Mouse (Mus musculus) brain, adult 2 months (tissue): ENCODE data around the gene Mtmr10.

Experiments
- DNase-seq: peaks from one replicate; pipeline ENCODE4 v3.0.0; 2011; ENCODE audit warnings: low read depth, low spot score

Gene Mtmr10

DNA sequence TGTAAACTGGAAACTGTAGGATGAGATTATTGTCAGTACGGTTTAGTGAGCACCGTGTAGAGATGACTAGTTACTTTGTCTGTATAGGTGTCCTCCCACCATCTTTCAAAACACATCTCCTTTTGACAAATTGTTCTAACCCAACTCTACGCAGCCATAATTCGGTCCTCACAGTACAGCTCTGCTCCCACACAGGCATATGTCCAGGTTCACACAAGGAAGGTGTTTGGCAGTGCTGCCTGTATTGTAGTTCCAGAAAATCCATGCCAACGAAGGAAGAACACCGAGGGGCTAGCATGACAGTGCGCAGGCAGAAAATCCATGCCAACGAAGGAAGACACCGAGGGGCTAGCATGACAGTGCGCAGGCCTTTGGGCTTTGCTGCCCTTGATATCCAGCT, 4.3 kb downstream of the Mtmr10 start:
- DNase-seq: peak; percentile 78

DNA sequence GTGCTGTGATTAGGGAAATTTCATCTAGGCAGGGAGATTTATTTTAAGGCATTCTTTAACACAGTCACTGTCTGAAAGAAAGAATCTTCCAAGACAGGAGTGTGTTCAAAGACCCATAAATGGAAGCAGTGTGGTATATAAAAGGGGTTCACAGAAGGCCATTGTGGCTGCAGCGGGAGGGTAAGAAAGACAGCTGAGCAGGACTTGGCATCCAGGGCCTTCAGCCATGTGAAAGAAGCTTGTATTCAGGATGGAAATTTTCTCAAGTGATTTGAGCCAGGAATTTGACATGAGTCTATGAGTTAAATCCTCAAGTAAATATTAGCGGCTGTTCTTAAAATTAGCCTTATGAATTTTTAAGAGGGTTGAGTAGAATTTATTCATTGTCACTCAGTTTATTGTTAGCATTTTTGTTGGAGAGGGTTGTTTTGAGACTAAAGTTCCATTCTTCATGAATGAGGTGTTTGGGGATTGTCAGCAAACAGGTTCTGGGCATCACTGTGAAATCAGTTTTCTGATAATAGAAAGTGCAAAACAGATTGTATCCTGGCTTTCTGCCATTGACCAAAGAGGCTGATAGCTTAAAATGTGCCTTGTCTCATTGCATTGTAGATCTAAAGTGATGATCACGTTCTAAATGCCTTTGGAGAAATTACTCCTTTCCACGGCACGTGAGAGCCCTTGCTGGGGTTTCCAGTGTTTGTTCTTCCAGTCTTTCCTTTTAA, 9.0 kb downstream of the Mtmr10 start:
- peak; percentile 74 for DNase-seq

DNA sequence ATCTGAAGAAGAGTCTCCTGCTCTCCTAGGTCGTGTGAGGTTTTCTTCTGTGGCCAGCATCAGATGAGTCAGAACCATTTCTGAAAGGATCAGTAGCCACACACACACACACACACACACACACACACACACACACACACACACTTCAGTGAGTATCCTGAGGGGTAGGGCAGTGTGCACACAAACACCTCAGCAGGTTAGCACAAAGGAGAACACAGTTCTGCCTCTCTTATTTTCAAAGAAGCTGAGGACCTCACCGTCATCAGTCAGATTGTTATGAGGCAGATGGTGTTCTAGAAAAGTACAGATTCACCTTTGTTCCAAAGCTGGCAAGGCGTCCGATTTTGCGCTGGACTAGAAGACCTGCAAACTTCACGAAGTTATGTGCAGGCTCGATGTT, 22.8 kb downstream of the Mtmr10 start:
- no peak for DNase-seq

DNA sequence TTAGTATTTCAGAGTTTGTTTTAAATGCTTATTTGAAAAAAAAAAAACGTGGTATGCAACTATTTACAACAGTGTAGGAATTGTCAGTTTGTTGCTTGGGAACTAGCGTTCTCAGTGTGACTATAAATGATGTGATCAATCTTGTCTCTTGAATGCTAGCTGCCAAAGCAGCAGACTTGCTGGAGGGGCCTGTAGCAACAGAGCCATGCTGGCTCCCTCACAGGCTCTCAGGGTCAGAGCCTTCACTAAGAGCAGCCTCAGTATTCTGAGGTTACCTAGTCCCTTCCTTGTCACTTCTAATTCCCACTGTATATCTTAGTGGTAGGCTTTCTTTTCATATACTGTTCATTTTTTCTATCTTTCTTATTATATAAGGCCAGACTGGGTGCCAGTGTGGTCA, 23.3 kb downstream of the Mtmr10 start:
- no peak for DNase-seq

DNA sequence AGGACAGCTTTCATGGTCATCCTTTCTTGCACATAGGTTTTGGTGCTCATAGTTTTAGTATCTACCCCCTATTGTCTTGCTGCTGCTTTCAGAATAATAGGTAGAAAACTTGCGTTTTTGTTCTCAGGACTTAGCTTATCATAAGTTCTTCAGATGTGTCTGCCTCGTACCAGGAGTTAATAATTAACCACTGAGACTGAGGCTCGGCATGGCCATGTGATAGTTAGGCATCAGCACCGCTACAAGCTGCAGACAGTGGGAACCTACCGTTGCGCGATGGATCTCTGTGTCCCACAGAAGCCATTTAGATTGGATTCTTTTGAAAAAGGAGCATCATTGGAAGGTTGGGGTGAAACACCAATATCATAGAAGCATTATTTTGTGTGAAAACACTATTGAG, 25.4 kb downstream of the Mtmr10 start:
- no peak for DNase-seq

DNA sequence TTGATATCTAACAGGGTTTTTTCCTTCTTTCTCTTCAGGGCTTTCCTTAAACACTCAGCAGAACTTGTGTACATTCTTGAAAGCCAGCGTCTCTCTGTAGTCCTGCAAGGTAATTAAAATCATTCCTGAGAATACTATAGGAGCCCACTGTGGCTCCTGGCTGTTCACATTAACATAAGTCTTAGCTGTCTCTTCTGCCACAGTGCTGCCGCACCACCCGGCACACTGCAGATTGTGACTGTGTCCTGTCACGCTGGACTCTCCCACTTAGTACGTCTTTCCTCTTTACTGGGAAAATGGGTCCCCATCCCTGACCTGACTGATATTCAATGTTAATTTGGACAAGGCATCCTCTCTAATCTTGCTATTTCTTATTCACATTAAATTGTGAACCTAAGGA, 33.7 kb downstream of the Mtmr10 start:
- no peak for DNase-seq

DNA sequence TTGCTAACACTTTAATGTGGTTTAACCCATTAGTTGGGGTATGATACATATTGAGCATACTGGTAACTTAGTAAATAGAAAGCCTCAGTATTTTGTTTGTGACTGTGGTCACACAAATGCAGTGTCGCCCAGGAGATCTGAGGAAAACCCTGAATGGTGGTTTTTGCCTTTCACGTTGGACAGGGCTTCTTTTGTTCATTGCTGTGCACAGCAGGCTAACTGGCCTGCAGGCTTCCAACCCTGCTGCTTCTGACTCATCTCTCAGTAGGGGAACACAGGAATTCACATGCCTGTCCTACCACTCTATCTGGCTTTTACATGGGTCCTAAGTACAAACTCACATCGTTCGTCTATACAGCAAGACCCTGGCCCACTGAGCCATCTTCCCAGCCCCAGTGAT, 34.2 kb downstream of the Mtmr10 start:
- DNase-seq: peak; percentile 63

DNA sequence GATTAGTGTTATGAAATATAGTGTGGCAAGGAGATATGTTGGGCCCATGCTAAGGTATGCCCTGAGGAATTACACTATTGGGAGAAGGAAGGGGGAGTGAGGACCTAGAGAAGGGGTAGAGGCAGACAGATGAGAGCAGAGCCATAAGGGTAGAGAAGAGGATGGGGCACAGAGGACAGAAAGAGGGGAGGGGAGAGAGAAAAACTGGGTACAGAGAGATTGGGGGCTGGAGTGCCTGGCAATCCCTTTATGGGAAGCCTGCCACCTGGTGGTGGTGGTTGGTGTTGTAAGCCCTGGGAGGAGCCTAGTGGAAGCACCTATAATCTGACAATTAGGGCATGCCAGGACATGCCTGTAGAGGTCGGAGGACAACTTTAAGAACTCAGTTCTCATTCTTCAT, 39.4 kb downstream of the Mtmr10 start:
- DNase-seq: peak; percentile 80

DNA sequence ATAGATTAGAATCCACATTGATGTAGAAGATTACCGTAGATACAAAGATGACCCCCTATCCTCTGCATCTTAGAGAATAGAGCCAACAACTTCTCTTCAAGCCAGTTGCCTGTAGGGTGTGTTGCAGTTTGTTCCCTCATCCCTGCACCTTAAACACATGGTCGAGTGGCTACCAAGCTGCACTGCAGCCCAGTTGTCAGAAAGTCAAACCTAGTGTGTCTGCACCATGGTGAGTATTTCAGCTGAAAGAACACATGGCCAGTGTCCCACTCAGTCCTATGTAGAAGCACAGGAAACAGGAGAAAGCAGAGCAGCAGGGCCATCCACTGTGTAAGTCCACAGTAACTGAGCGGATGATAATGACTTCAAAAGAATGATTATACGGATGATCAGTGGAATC, 40.0 kb downstream of the Mtmr10 start:
- no peak for DNase-seq

DNA sequence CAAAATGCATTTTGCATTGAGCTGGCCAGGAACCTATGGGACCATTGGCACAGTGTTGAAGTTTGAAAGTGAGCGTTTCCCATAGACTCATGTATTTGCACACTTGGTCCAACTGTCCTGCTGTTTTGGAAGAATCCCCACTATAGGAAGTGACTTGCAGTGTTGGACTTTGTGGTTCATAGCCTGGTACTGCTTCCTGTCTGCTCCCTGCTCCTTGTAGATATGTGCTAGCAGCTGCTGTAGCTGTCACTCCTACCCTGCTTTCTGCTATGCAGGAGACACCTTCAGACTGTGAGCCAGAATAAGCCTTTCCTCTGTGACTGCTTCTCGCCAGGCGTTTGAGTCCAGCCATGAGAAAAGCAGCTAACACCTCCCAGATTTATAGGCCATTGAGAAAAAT, 43.9 kb downstream of the Mtmr10 start:
- no peak for DNase-seq

DNA sequence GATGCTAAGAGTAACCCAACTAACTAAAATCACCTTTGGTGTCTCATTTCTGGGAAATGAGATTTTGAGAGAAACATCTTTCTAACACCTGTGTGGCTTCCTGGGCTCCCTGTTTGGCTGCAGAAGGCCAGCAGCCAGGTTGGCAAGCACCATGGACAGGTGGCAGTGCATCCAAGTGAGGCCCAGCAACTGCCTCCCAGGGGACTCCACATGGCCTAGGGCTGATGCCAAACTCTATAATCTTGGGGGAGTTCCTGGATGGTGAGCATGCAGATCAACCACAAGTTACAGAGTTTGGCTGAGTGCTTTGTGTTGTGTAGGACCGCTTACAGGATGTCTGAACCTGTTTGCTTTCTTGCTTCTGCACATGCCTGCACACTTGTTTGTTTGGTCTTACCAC, 45.2 kb downstream of the Mtmr10 start:
- DNase-seq: peak; percentile 37

DNA sequence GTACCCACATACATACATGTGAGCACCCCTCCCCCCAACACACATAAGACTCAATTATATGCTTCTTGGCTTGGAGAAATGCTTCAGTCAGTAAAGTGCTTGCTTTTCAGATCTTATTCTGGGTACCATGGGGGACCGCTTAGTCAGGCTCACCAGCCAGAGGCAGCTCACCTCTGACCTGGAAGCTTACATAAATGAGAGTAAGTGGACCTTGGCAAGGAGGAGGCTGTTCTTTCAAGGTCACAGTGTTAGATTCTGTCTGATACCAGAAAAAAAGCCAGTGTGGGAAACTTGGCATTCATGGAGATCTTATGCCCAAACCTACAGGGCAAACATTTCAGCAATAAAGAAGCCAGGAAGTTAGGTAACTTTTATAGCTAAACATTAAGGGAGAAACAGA, 60.4 kb downstream of the Mtmr10 start:
- no peak for DNase-seq

DNA sequence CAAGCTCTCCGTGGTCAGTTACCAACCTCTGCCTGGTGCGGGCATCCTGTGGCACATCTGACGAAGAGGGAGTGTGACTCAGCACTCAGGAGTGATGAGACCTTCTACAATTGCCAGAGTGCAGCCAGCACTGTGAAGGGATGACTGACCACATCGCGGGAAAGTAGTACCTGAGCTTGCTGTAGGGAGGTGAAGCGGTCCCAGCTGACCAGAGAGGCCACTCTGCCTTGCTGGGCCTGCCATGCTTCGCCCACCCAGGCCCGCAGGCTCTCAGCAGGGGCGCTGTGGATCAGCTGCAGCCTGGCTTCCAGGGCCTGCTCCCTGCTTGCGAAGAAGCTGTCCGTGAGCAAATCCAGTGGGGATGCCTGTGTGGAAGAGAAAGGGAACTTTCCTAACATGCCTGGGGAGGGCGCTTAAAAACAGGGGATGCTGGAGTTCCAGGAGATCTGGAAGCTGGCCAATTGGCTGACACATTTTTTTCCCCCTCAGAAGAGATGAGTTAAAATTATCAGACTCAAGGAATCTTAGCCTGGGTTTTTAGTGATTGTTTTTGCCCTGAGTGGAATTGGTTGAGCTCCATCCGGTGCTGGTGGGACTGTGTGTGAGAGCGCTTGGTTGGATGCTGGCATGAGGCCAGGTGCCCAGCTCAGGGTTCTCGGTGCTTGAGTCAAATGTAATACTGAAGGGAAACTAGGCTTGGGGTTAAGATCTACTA, 61.9 kb downstream of the Mtmr10 start:
- peak; percentile 90 for DNase-seq

DNA sequence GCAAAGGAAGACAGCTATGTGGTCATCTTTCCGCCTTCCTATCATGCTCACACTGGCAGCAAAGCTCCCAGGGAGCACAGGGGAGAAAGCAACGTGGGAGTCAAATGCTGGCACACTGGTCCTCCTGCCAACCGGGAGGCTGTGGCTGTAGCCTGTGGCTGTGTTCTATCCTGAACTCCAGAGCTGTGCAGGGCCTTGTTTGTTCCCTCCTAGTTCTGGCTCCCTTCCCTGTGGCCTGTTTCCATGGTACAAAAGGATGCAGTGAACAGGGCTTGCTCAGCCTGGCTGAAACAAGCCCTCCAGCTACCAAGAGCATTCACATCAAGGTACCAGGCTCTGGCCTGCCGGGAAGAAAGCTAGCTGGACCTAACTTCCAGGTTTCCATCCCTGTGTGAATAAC, 63.6 kb downstream of the Mtmr10 start:
- peak; percentile 98 for DNase-seq

DNA sequence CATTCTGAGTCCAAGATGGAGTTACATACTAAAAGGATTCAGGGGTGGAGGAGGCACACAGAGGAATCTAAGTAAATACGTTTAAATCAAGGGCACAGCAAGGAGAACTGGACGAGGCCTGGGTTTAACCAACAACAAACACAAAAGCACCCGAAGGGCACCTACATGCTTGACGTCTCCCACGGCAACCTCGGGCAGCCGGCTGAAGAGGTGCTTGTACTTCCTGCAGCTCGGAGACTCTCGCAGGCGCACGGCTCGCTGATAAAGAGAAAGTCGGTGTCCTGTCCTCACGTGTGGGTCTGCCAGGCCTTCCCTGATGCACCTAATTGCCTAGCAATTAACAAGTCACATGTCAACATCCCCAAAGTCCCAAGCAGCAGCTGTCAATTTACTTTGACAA, 66.8 kb downstream of the Mtmr10 start:
- DNase-seq: no peak

DNA sequence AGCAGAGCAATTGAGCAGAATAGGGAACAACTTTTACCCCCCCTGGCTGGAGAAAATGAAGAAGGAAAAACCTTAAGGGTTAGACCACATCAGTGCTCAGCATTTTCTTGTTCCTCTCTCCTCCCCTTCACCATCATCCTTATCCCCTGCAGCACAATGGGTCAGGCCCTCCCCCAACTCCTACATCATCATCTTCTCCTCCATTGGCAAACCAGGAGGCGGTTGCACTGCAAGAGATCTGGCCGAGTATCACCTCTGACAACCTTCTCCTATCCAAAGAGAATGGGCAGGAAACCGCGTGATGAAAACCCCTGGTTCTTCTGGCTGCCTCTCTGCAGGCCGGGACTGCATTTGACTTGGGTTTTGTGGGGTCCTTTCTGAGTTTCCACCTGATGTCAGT, 69.2 kb downstream of the Mtmr10 start:
- DNase-seq: no peak

DNA sequence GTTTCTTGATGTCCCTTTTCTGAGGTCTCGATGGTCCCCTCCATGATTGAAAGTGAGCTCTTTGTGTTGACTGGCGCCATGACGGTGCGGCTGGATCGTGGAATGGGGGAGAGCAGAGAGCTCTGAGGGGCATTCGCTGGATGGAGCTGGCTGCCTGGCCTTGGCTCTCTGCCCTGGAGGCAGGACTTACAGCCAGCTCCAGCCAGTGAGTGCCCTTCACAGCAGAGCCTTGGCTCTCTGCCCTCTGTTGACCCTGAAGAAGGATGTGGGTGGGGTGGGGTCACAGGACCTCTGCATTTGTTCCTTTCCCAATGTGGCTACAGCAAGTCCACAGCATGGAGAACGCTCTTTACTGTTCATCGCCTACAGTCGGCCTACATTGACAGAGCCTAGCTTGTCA, 70.0 kb downstream of the Mtmr10 start:
- DNase-seq: peak; percentile 90

DNA sequence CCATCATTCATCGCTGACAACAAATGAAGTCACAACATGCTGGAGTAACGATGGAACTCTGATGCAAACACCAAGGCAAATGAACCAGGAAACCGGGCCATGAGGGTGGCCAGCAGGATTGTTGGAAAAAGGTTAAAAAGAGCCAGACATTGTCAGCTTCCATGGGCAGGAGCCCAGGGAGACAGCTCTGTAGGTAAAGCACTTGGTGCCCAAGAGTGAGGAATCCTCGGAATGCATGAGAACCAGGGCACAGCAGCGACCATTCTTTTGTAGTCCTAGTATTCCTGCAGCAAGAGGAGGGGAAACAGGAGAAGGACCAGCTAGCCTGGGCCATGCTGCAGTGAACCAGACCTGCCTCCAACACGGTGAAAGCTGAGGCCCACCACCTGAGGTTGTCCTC, 71.2 kb downstream of the Mtmr10 start:
- DNase-seq: no peak

DNA sequence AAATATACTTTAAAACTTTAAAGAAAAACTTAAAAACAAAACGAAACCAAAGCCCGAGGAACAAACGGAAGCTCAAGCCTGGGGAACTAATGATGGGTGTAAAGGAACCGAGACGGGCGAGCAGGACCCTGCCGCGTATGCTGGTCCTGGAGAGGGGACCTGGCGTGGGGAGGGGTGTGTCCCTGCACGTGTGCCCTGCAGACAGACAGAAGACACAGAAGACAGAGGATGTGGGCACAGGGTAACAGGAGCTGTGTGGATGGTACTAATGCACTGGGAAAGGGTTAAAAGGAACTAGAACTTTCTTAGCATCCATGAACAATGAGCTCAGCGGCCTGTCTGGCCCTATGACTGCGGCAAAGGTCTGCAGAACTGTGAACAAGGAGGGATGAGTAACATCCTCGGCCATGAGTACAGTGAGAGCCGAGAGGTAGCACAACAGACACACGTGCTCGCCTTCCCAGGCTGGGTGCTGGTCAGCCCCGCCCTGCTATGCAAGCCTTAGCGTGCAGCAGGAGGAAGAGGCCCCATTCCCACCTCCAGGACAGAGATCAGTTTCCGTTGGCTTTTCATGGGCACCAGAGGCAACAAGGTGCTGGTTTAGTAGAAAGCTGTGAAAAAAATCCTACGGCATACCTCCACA, 72.6 kb downstream of the Mtmr10 start:
- DNase-seq: no peak

DNA sequence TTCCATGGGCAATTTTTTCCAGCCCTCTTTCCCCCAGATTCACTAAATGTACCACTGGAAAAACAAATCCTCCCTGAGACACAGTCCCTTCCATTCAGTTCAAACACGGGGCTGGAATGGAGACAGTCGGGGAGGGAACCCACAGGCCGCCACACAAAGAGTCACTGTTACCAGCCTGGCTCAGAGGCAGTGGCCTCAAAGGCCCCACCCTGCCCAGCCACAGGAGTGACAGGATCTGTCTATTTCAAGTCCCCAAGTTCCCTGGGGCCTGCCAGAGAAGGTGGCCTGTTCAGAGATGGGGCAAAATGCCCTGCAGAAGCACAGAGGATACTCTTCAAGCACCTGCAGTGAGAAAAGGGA, 73.1 kb downstream of the Mtmr10 start:
- DNase-seq: peak; percentile 89

DNA sequence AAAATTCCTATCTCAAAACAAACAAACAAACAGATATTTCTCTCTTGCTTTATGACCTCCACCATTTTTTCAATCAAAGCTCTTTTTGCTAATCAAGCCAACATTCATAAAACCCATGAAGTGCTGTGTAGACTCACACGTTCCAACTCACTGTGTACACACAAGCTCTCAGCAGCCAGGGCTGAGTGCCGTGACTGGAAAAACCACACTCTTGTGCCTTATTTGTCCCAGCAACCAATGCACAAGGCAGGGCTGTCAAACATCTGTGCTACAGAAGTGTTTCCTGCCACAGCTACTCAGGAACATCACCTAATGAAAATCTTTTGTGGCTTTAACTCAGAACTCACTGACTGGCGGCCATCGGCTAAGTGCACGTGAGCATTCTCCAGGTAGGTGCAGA, 78.4 kb downstream of the Mtmr10 start:
- DNase-seq: no peak

DNA sequence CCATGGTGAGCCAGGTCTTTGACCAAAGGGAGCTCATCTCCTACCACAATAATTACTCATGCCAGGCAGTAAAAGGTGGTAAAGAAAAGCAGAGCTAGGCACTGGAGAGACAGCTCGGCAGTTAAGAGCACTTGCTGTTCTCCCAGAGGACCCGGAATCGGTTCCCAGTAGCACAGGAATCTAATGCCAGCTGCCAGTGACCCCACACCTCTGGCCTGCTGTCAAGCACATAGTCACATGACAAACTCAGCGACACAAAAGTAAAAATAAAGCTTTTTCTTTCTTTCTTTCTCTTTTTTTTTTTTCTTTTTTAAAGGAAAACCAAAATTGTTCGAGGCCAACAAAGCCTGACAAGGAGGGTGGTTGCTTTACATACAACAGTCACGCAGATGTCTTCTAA, 82.4 kb downstream of the Mtmr10 start:
- no peak for DNase-seq
